Mouse (Mus musculus): Measurements from ENCODE around the gene Lrrc47. TPM values are rescaled to one million over a fixed set of nuclear protein-coding genes. Genes with fewer than 3 reads are reported as not detected.

The Lrrc47 gene
- 56.2 and 120 TPM in 2 replicates for polyA plus RNA-seq (2012; rRNA removed)

DNA sequence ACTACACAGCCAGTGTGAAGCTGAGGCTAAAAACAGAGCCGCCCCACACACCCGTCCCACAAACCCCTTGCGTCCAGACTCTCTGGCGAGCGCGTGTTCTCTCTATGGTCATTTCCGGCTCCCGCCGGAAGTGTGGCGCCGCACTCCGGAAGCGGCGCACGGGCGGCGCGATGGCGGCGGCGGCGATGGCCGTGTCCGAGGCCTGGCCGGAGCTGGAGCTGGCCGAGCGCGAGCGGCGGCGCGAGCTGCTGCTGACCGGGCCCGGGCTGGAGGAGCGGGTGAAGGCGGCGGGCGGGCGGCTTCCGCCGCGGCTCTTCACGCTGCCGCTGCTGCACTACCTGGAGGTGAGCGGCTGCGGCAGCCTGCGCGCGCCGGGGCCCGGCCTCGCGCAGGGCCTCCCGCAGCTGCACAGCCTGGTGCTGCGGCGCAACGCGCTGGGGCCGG, at the start of gene Lrrc47:
Lrrc47 (plus strand) TSS at position 86 of the 444 bp plus-strand sequence.

DNA sequence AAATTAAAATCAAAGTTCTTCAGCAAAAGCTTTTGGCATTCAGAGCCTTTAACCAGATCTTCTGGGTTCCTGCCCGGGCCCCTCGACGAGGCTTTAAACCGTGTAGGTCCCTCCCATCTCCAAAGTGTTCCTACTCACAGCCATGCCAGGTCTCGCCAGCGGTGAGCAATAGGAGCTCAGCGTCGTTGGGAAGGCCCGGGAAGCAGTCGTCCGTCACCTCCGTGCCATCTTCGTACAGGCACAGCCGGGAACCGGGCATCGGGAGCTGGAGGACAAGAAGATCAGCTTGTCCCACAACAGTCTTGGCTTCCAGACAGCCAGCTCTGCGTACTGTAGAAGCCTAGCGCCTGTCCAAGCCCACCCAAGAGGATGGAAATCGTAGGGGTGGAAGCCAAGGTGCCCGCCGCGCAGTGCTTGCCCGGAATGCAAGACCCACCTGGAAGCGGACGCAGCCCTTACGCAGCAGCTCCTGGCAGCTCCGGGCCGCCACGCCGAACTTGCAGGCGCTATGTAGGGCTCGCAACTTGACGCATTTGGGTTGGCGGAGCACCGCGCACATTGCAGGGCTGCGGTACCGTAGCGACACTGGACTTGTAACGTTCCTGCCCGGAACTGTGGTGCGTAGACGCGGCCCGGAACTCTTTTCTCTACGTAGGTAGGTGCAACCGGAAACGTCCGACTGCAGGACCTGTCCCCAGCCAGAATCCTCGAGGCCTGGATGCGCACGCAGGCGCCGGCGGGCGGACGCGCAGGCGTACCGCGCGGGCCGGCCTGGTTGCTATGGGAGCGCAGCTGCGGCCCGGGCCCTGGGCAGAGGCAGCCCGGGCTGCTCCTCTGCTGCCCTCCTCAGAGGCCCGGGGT, 36.9 kb upstream of the Lrrc47 start, which contains the start of the genes Dffb and Cep104:
Dffb (minus strand) TSS at position 696 of the 861 bp plus-strand sequence.
Cep104 (plus strand) TSS at position 764 of the 861 bp plus-strand sequence.

DNA sequence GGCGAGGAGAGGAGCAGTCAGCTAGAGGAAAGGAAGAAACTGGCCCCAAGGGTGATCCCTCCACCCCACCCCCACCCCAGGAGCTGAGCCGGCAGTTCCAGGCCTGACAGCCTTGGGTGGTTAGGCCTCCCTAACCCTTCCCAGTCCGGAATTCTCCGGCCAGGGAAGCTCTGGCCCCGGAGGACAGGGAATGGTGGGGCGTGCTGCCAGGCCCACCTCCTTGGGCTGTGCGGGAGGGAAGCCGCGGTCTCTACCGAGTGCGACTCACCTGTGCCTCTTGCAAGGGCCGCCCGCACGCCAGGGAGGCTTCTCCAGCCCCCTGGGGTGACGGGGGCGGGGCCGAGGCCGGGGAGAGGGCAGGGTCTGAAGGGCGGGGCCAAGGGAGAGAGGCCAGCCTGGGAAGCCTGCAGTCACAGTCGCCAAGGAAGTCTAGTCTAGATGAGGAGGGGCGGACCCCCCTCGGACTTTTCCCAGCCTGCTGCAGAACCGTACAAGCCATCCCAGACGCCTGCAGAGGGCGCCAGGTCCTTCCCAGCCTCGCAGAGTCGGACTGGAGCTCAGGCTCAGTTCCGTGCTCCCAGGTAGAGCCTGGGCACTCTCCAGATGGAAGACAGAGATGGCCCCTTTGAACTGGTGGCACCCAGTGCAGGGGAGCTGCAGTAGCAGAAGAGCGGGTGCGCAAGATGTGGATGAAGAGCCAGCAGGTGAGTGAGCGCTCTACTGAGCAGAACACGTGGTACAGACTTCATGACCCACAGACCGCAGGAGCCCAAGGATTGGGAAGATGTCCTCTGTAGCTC, 14.3 kb downstream of the Lrrc47 start, which contains the start of gene Smim1:
Smim1 (minus strand) TSS at position 590 of the 800 bp plus-strand sequence.

GRCm38 (mm10) chr4:154042577-154042976, 31.0 kb downstream of the Lrrc47 start, which contains the start of gene Ccdc27:
Gene Ccdc27, minus strand, starts transcription at chr4:154042677.

Other genes starting within 250 kb of the Lrrc47 start
- gene A430005L14Rik, start 54.5 kb upstream of the Lrrc47 start, polyA plus RNA-seq (2012; rRNA removed) = 56.9 and 75.5 TPM in 2 replicates
- 12.8 and 20.6 TPM in 2 replicates for gene Dffb, start 36.6 kb upstream of the Lrrc47 start, polyA plus RNA-seq (2012; rRNA removed)
- 14.3 and 15.2 TPM in 2 replicates for gene Cep104, start 36.5 kb upstream of the Lrrc47 start, polyA plus RNA-seq (2012; rRNA removed)
- 18.6 and 25.9 TPM in 2 replicates for gene Smim1, start 14.5 kb downstream of the Lrrc47 start, polyA plus RNA-seq (2012; rRNA removed)
- not detected in 2 replicates for gene Ccdc27, start 30.9 kb downstream of the Lrrc47 start, polyA plus RNA-seq (2012; rRNA removed)
- gene Trp73, start 128.5 kb downstream of the Lrrc47 start, polyA plus RNA-seq (2012; rRNA removed) = 1.7 and 2.4 TPM in 2 replicates
- gene Wrap73, start 130.6 kb downstream of the Lrrc47 start, polyA plus RNA-seq (2012; rRNA removed) = 40.0 and 57.3 TPM in 2 replicates
- gene Tprgl, start 148.9 kb downstream of the Lrrc47 start, polyA plus RNA-seq (2012; rRNA removed) = 71.2 and 91.6 TPM in 2 replicates
- 21.2 and 25.6 TPM in 2 replicates for gene Megf6, start 159.0 kb downstream of the Lrrc47 start, polyA plus RNA-seq (2012; rRNA removed)